Mouse (Mus musculus) c-Kit-positive CD71-negative TER-119-negative erythroid progenitor cells, embryonic 14.5 days (primary cell): ENCODE results near the gene Rack1.

ENCODE experiments used
- DNase-seq: peaks from one replicate; pipeline ENCODE4 v3.0.0-alpha.2; 2013; ENCODE audit warnings: low read depth

Rack1 gene

DNA sequence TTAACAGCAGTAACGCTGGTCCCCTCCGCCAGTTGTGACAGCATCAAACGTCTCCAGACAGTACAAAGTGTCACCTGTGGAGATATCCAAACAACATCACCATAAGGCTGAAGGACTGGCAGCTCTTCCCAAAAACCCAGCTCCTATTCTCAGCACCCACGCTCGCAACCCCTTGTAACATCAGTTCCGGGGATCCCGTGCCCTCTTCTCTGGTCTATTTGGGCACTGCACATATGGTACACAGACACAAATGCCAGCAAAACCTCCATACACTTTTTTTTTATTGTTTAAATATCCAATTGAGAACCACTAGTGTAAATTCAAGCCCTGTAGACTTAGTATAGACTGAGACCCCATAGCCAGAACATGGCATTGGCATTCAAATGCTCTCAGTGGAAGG, 4.9 kb upstream of the Rack1 start:
- no peak for DNase-seq

DNA sequence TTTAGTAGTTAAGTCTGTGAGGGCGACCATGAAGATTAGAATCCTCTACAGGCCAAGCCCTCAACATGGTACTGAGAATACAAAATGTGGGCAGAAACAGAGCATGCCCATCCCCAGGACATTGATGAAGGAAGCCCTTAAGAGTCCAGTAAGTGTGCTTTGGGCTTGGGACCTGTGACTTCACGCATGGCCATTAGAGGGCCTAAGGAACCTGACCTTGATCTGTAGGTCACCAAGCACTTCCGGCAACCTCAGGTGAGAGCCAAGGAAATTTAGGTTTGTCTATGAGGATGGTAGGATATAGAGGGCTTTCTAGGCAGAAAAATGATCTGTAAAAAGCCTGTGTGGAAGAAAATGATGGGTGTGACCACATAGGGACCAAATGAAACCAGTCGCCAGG, 3.8 kb upstream of the Rack1 start:
- DNase-seq: no peak

DNA sequence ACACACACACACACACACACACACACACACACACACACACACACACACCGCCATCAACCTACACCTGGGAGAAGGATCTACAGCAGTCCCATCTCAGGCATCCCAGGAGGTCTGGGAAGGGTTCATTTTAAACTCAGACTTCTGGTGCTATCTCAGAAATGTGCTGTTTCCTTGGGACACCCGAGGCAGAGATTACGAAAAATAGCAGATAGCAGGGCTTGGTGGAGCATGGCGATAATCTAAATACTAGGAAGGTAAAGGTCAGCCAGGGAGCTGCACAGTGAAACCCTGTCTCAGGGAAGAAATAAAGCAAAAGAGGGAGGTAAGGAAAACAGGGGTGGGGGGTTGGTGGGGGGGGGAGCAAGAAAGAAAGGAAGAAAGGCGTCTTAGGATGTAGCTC, 2.8 kb upstream of the Rack1 start:
- DNase-seq: no peak

- DNase-seq: no peak
Measured at GRCm38 (mm10) chr11:48798308-48798707, 1.8 kb upstream of the Rack1 start.

DNA sequence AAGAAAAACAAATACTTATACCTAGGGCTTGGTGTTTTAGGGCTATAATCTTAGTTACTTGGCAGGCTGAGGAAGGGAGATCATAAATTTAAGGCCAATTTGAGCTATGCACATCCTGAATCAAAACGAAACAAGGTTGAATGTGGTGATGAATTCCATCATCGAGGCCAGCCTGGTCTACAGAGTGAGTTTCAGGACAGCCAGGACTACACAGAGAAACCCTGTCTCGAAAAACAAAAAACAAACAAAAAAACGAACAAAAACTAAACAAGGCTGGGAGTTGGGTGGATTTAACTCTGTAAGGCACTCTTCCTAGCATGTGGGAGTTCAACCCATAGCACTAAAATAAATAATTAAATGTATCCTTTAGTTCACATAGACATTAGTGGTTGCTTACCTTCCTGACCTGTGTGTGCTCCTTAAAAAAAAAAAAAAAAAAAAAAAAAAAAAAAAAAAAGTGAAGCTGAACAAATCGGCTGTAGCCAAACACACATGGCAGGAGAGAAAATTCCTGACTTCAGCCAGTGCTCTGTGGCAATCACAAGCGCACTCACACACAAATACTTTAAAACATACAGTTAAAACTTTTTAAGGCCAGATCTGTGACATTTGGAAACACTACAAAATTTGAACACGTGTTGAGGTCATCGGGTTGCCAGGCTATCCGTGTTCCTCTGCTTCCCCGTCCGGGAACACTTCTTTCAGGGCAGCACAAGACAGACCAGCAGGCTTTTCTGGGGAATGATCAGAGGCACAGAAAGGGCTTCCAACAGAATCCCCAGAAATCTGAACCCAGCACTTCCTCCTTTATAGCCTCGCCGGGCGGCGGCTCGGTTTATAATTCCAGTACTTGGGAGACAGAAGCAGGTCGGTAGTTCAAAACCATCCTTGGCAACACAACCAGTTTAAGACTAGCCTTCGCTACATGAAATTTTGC, 880 bp upstream of the Rack1 start:
- DNase-seq: no peak

DNA sequence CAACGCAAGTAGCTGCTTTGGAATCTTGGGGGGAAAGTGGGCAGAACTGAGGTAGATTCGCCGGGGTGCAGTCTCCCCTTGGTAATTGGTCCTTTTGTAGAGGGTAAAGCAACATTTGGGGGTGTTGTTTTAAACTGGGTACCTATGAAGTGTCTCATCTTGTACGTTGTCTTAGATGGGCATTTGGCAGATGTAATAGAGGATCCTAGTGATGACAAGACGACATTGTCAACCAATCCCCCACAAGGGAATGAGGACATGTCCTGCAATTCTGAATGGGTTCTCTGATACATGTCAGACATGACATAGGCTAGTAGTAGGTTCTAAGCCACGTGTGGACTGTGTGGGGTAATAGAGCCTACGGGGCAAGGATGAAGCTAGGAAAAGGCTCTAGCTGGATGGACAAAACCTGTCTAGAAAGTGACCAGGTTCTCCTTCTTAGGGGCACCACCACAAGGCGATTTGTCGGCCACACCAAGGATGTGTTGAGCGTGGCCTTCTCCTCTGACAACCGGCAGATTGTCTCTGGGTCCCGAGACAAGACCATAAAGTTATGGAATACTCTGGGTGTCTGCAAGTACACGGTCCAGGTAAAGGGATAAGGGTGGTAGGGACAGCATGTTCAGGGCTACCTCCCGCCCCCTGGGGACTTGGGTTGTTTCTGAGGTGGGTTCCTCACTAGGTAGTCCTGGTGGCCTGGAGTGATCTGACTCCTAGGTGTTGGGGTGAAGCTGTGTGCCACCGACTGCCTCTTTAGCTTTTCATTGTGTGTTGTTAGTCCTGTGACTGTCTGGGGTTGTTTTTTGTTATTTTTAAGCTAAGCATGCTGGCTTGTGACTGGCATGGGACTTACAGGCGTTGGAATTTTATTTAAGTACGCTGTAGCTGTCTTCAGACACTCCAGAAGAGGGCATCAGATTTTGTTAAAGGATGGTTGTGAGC, 2.0 kb downstream of the Rack1 start:
- no peak for DNase-seq

GRCm38 (mm10) chr11:48803988-48804387, 3.9 kb downstream of the Rack1 start:
- no peak for DNase-seq

DNA sequence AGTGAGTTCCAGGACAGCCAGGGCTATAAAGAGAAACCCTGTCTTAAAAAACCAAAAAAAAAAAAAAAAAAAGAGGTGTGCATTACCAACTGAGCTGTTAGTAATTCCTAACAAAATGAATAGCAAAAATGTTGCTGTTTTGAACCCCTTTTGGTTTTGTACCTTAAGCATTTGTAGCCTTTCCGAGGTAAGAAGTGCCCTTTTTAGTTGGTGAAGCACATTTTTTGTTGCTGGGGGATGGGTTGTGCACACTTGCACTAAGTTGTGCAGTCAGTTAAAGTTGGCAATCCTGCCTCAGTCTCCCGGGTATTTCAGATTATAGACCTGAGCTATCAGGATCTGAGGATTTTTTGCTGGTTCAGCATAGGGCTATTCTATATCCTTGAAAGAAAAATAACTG, 4.8 kb downstream of the Rack1 start:
- DNase-seq: no peak

DNA sequence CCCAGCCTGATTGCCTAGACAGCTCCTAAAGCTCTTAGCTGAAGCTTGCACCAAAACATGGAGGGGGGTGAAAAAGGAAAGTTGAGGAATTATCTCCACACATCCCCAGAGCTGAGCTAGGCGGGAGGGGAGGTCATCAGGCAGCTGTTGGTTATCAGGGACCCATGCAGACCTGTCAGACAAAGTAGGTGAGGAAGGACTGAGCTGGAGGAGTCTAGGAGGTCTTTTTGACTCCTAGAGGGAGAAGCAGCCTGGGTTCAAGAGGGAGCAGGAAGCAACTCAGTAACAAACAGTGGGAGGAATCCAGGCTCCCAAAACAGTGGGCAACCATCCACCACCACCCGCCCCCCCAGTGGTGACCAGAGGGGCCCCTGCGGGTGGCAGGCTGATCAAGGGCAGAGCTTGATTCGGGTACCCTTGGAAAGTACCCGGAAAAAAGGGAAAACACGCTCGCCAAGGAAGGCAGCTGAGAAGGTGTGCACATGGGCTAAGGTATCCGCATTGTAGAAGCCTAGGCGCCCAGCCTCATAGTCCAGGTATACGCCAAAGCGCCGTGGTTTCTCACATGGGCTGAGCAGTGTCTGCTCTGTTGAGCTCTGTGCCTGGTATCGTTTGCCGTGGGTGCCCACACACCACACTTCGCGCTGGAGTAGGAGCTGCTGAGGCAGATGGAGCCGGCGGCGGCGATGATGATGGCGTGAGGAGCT, 6.9 kb downstream of the Rack1 start:
- no peak for DNase-seq

- no peak for DNase-seq
Measured at GRCm38 (mm10) chr11:48807563-48808303, 7.6 kb downstream of the Rack1 start.

DNA sequence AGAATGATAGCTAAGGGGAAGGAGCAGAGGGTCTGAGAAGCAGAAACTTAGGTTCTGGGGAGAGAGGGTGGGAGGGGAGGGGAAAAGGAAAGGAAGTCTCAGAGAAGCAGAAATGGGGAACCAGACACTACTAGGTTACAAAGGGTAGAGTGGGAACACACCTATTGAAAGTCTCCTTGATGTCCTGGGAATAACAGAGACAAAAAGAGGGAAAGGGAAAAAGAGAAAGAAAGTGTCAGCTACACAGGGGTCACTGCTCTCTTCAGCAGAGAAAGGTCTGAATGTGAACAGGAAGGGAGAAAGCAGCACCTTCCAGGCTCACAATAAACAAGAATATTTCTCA, 8.1 kb downstream of the Rack1 start:
- DNase-seq: no peak

GRCm38 (mm10) chr11:48808737-48809433, 8.8 kb downstream of the Rack1 start:
- DNase-seq: no peak

- no peak for DNase-seq
Measured at GRCm38 (mm10) chr11:48809434-48809830, 9.3 kb downstream of the Rack1 start.

DNA sequence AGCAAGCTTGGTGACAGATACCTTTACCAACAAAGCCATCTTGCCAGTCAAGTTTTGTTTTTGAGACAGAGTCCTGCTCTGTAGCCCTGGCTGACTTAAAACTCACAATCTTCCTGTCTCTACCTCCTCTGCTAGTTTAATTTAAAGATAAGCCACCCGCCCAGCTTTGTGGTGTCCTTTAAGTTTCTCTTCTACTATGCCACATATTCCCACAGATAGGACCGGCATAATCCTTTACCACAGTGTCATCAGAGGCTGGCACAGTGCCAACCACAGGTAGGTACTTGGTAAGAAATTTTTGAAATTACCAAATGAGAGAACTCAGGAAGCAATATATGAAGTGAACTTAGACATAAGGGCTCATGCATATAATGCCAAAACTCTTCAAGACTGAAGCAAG, 10.0 kb downstream of the Rack1 start:
- no peak for DNase-seq

GRCm38 (mm10) chr11:48813782-48814181, 13.7 kb downstream of the Rack1 start:
- no peak for DNase-seq

- no peak for DNase-seq
Measured at GRCm38 (mm10) chr11:48815851-48816250, 15.7 kb downstream of the Rack1 start.

- DNase-seq: no peak
Measured at GRCm38 (mm10) chr11:48816281-48816781, 16.2 kb downstream of the Rack1 start.

- DNase-seq: peak; percentile 98
Measured at GRCm38 (mm10) chr11:48816800-48817665, 16.9 kb downstream of the Rack1 start, which contains the start of gene Trim41. Gene Trim41, minus strand, starts transcription at chr11:48817353.

DNA sequence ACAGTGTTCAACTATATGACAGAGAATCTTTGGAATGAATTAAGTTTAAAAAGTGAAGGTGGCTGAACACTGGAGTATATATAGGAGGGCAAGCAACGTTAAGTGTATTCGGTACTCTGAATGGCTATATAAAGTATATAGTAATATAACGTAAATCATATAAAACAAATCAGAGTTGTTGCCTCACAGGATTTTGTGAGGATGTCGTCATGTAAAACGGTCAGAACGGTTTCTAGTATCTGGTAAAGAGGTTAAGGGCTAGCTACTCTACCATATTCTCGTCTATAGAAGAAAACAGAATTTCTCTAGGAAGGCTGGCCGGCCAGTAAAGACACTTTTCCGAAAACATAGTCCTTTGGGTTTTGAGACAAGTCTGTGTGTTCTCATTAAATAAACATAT, 17.7 kb downstream of the Rack1 start:
- no peak for DNase-seq

GRCm38 (mm10) chr11:48818346-48818745, 18.2 kb downstream of the Rack1 start:
- DNase-seq: peak; percentile 95
